Mouse (Mus musculus): Measurements from ENCODE around the gene Stmn1. TPM values are rescaled to one million over a fixed set of nuclear protein-coding genes. Genes with fewer than 3 reads are reported as not detected.
"Not testable (repeated sequence)": the region's sequence is repeated elsewhere in the genome, so short reads cannot be mapped to it uniquely, and the experiment has no call there.

Gene Stmn1
- total RNA-seq, 2 experiments from 2014 or later, result 3.0 to 3.8 TPM

GRCm38 (mm10) chr4:134480864-134481263, 12.7 kb downstream of the Stmn1 start:
- peak; percentile 77 for DNase-seq
- no peak overlapping the region for H3K27ac ChIP-seq
- TF ChIP-seq CTCF (IDR thresholded peaks at IDR 0.05), result peak; percentile 94
- intact Hi-C loops (cut with DNase I), result no loop called here
- H3K4me3 ChIP-seq, result no peak overlapping the region

- no peak for TF ChIP-seq CTCF (IDR thresholded peaks at IDR 0.05)
- Histone ChIP-seq H3K4me3 (no peak overlapping the region), H3K27ac (no peak overlapping the region)
- DNase-seq, result no peak
- intact Hi-C loops (cut with DNase I), result no loop called here
Measured at GRCm38 (mm10) chr4:134481270-134481669, 13.2 kb downstream of the Stmn1 start.

- TF ChIP-seq CTCF (IDR thresholded peaks at IDR 0.05), result no peak
- intact Hi-C loops (cut with DNase I), result no loop called here
- no peak for DNase-seq
- no peak overlapping the region for H3K27ac ChIP-seq
- H3K4me3 ChIP-seq, result no peak overlapping the region
Measured at GRCm38 (mm10) chr4:134482442-134482841, 14.3 kb downstream of the Stmn1 start.

GRCm38 (mm10) chr4:134483078-134483688, 15.1 kb downstream of the Stmn1 start:
- DNase-seq, result no peak
- intact Hi-C loops (cut with DNase I), result no loop called here
- no peak overlapping the region for H3K4me3 ChIP-seq
- H3K27ac ChIP-seq, result no peak overlapping the region
- no peak for TF ChIP-seq CTCF (IDR thresholded peaks at IDR 0.05)

GRCm38 (mm10) chr4:134483696-134484095, 15.6 kb downstream of the Stmn1 start:
- DNase-seq, result no peak
- H3K4me3 ChIP-seq, result no peak overlapping the region
- TF ChIP-seq CTCF (IDR thresholded peaks at IDR 0.05), result no peak
- no peak overlapping the region for H3K27ac ChIP-seq
- intact Hi-C loops (cut with DNase I), result no loop called here

GRCm38 (mm10) chr4:134484231-134484630, 16.1 kb downstream of the Stmn1 start:
- TF ChIP-seq CTCF (IDR thresholded peaks at IDR 0.05), result no peak
- Histone ChIP-seq H3K27ac (no peak overlapping the region), H3K4me3 (no peak overlapping the region)
- DNase-seq, result no peak
- intact Hi-C loops (cut with DNase I), result no loop called here

- H3K27ac ChIP-seq, result no peak overlapping the region
- no peak for TF ChIP-seq CTCF (IDR thresholded peaks at IDR 0.05)
- H3K4me3 ChIP-seq, result no peak overlapping the region
- DNase-seq, result no peak
- intact Hi-C loops (cut with DNase I), result no loop called here
Measured at GRCm38 (mm10) chr4:134485151-134485900, 17.2 kb downstream of the Stmn1 start.

GRCm38 (mm10) chr4:134488211-134488610, 20.1 kb downstream of the Stmn1 start:
- Histone ChIP-seq H3K4me3 (no peak overlapping the region), H3K27ac (no peak overlapping the region)
- no peak for TF ChIP-seq CTCF (IDR thresholded peaks at IDR 0.05)
- intact Hi-C loops (cut with DNase I), result no loop called here
- DNase-seq, result no peak

- intact Hi-C loops (cut with DNase I), result no loop called here
- no peak for DNase-seq
- Histone ChIP-seq H3K27ac (no peak overlapping the region), H3K4me3 (no peak overlapping the region)
- no peak for TF ChIP-seq CTCF (IDR thresholded peaks at IDR 0.05)
Measured at GRCm38 (mm10) chr4:134489986-134490665, 22.0 kb downstream of the Stmn1 start.

- DNase-seq, result no peak
- intact Hi-C loops (cut with DNase I), result no loop called here
- no peak for TF ChIP-seq CTCF (IDR thresholded peaks at IDR 0.05)
- H3K4me3 ChIP-seq, result no peak overlapping the region
- no peak overlapping the region for H3K27ac ChIP-seq
Measured at GRCm38 (mm10) chr4:134491716-134492115, 23.6 kb downstream of the Stmn1 start.

GRCm38 (mm10) chr4:134494161-134494560, 26.0 kb downstream of the Stmn1 start:
- H3K27ac ChIP-seq; H3K4me3 ChIP-seq; intact Hi-C loops (cut with DNase I); DNase-seq: not testable (repeated sequence)

GRCm38 (mm10) chr4:134494780-134495545, 26.8 kb downstream of the Stmn1 start:
- intact Hi-C loops (cut with DNase I), result no loop called here
- no peak overlapping the region for H3K4me3 ChIP-seq
- TF ChIP-seq CTCF (IDR thresholded peaks at IDR 0.05), result no peak
- DNase-seq, result no peak
- no peak overlapping the region for H3K27ac ChIP-seq

- no peak for DNase-seq
- Histone ChIP-seq H3K4me3 (no peak overlapping the region), H3K27ac (no peak overlapping the region; the same call in 1 of the 2 replicates)
- no peak for TF ChIP-seq CTCF (IDR thresholded peaks at IDR 0.05)
- intact Hi-C loops (cut with DNase I), result no loop called here
Measured at GRCm38 (mm10) chr4:134495546-134495923, 27.4 kb downstream of the Stmn1 start.

Data from gastrocnemius, adult 2 months (tissue).